Mouse (Mus musculus) forebrain, embryonic 13.5 days (tissue): Measurements from ENCODE around the gene Prpf31. TPM values are rescaled to one million over a fixed set of nuclear protein-coding genes. Genes with fewer than 3 reads are reported as not detected.
A peak's percentile ranks its signal among the peaks of the same experiment; 100 is the strongest.

ENCODE experiments used
- ATAC-seq: fragments of 200-750 bp; cut with Nextera tagmentation; 2 replicates; pipeline ENCODE4 v1.8.0; 2017
- H3K27ac ChIP-seq: fragments of 300-500 bp; sonication (generic); 2 replicates; pipeline ENCODE4 v1.5.1; 2015; ENCODE audit warnings: inconsistent platforms, mild to moderate bottlenecking, moderate library complexity
- H3K27me3 ChIP-seq: fragments of 300-500 bp; sonication (generic); 2 replicates; pipeline ENCODE4 v1.6.1; 2015; ENCODE audit warnings: mild to moderate bottlenecking, inconsistent platforms
- H3K36me3 ChIP-seq: fragments of 300-500 bp; sonication (generic); 2 replicates; pipeline ENCODE4 v1.6.1; 2015; ENCODE audit warnings: mild to moderate bottlenecking, inconsistent platforms; ENCODE audit not compliant: poor library complexity, severe bottlenecking
- H3K4me1 ChIP-seq: fragments of 300-500 bp; sonication (generic); 2 replicates; pipeline ENCODE4 v1.6.1; 2015; ENCODE audit warnings: inconsistent platforms
- H3K4me2 ChIP-seq: fragments of 300-500 bp; sonication (generic); 2 replicates; pipeline ENCODE4 v1.6.1; 2015; ENCODE audit warnings: inconsistent platforms, mild to moderate bottlenecking, moderate library complexity
- H3K4me3 ChIP-seq: fragments of 300-500 bp; sonication (generic); 2 replicates; pipeline ENCODE4 v1.5.1; 2015; ENCODE audit warnings: mild to moderate bottlenecking, inconsistent platforms
- H3K9ac ChIP-seq: fragments of 300-500 bp; sonication (generic); 2 replicates; pipeline ENCODE4 v1.6.1; 2015; ENCODE audit warnings: mild to moderate bottlenecking, inconsistent platforms
- H3K9me3 ChIP-seq: fragments of 300-500 bp; sonication (generic); replicated peaks from 2 replicates; pipeline ENCODE4 v1.6.1; 2016; ENCODE audit warnings: inconsistent platforms
- WGBS: fragments of 180-500 bp; shearing (Covaris S2); methylation state at CpG from one replicate; pipeline ENCODE4 v1.1.7; 2015; 5-methylcytosine and 5-hydroxymethylcytosine counted together
- polyA plus RNA-seq: library from polyadenylated mRNA; unstranded; fragments of >200 nt; fragmentation: Nextera tagmentation; extraction: Ambion mirVana; gene quantifications from 2 replicates; pipeline ENCODE4 v1.2.1, GENCODE M21; 2015

The Prpf31 gene
- polyA plus RNA-seq, 1 experiment from 2014 or later: 134 TPM

- Histone ChIP-seq H3K9ac (no peak overlapping the region), H3K36me3 (no peaks in the 10 kb centered on the region), H3K4me3 (no peak overlapping the region), H3K4me2 (no peak overlapping the region), H3K27ac (no peak overlapping the region), H3K4me1 (no peaks in the 10 kb centered on the region), H3K9me3 (no peaks in the 10 kb centered on the region), H3K27me3 (no peaks in the 10 kb centered on the region; the same call in 1 of the 2 replicates)
- ATAC-seq: no peak
- WGBS: 26% methylated on average over 2 of the region's 2 CpGs
These were observed 23.0 kb upstream of the Prpf31 start for GRCm38 (mm10) chr7:3606798-3607197.

GRCm38 (mm10) chr7:3607391-3607790, 22.4 kb upstream of the Prpf31 start:
- Histone ChIP-seq H3K4me1 (no peaks in the 10 kb centered on the region), H3K27me3 (no peaks in the 10 kb centered on the region; the same call in 1 of the 2 replicates), H3K9me3 (no peaks in the 10 kb centered on the region), H3K4me2 (no peak overlapping the region), H3K27ac (no peak overlapping the region), H3K36me3 (no peaks in the 10 kb centered on the region), H3K9ac (no peak overlapping the region), H3K4me3 (no peak overlapping the region)
- 92% methylated on average over 6 of the region's 6 CpGs for WGBS
- no peak for ATAC-seq

- WGBS: 89% methylated on average over 3 of the region's 3 CpGs
- Histone ChIP-seq H3K4me2 (no peak overlapping the region), H3K9me3 (no peaks in the 10 kb centered on the region), H3K4me1 (no peaks in the 10 kb centered on the region), H3K4me3 (no peak overlapping the region), H3K27ac (no peak overlapping the region), H3K36me3 (no peaks in the 10 kb centered on the region), H3K27me3 (no peaks in the 10 kb centered on the region; the same call in 1 of the 2 replicates), H3K9ac (no peak overlapping the region)
- no peak for ATAC-seq
These were observed 21.1 kb upstream of the Prpf31 start for GRCm38 (mm10) chr7:3608668-3609067.

- ATAC-seq: no peak
- H3K4me1 ChIP-seq: no peaks in the 10 kb centered on the region
- H3K4me2 ChIP-seq: no peak overlapping the region
- no peak overlapping the region for H3K27ac ChIP-seq
- H3K9ac ChIP-seq: no peak overlapping the region
- 84% methylated on average over 3 of the region's 3 CpGs for WGBS
- no peaks in the 10 kb centered on the region; the same call in 1 of the 2 replicates for H3K27me3 ChIP-seq
- H3K9me3 ChIP-seq: no peaks in the 10 kb centered on the region
- no peaks in the 10 kb centered on the region for H3K36me3 ChIP-seq
- H3K4me3 ChIP-seq: no peak overlapping the region
These were observed 20.7 kb upstream of the Prpf31 start for GRCm38 (mm10) chr7:3609082-3609481.

GRCm38 (mm10) chr7:3610437-3610836, 19.3 kb upstream of the Prpf31 start:
- H3K27ac ChIP-seq: no peak overlapping the region
- H3K4me2 ChIP-seq: no peak overlapping the region
- H3K4me1 ChIP-seq: no peaks in the 10 kb centered on the region
- 93% methylated on average over 3 of the region's 3 CpGs for WGBS
- no peaks in the 10 kb centered on the region; the same call in 1 of the 2 replicates for H3K27me3 ChIP-seq
- H3K4me3 ChIP-seq: no peak overlapping the region
- H3K9ac ChIP-seq: no peak overlapping the region
- H3K36me3 ChIP-seq: no peaks in the 10 kb centered on the region
- no peaks in the 10 kb centered on the region for H3K9me3 ChIP-seq
- ATAC-seq: no peak

- ATAC-seq: no peak
- no peak overlapping the region for H3K9ac ChIP-seq
- H3K4me1 ChIP-seq: no peaks in the 10 kb centered on the region
- no peak overlapping the region for H3K4me3 ChIP-seq
- no peaks in the 10 kb centered on the region for H3K36me3 ChIP-seq
- no peak overlapping the region for H3K4me2 ChIP-seq
- no peaks in the 10 kb centered on the region for H3K9me3 ChIP-seq
- 89% methylated on average over 13 of the region's 13 CpGs for WGBS
- no peak overlapping the region for H3K27ac ChIP-seq
- no peaks in the 10 kb centered on the region; the same call in 1 of the 2 replicates for H3K27me3 ChIP-seq
These were observed 18.8 kb upstream of the Prpf31 start for GRCm38 (mm10) chr7:3611006-3611405.

- H3K4me1 ChIP-seq: peaks cover 10% of the 10 kb centered on the region
- H3K4me2 ChIP-seq: no peak overlapping the region
- no peaks in the 10 kb centered on the region; the same call in 1 of the 2 replicates for H3K27me3 ChIP-seq
- no peak overlapping the region for H3K4me3 ChIP-seq
- peaks cover 2% of the 10 kb centered on the region; the same call in 1 of the 2 replicates for H3K36me3 ChIP-seq
- H3K9ac ChIP-seq: no peak overlapping the region
- no peak overlapping the region for H3K27ac ChIP-seq
- no peaks in the 10 kb centered on the region for H3K9me3 ChIP-seq
- 87% methylated on average over 3 of the region's 3 CpGs for WGBS
- ATAC-seq: no peak
These were observed 15.8 kb upstream of the Prpf31 start for GRCm38 (mm10) chr7:3614021-3614420.

- Histone ChIP-seq H3K4me1 (peaks cover 10% of the 10 kb centered on the region), H3K4me2 (peak within 1 kb of the TSS; percentile 76), H3K36me3 (peaks cover 22% of the 10 kb centered on the region), H3K27me3 (no peaks in the 10 kb centered on the region; the same call in 1 of the 2 replicates), H3K4me3 (peak within 1 kb of the TSS; percentile 79; the same call in 1 of the 2 replicates), H3K27ac (no peak within 1 kb of the TSS), H3K9me3 (no peaks in the 10 kb centered on the region), H3K9ac (no peak within 1 kb of the TSS)
- 87% methylated on average over 4 of the region's 4 CpGs for WGBS
- ATAC-seq: no peak
These were observed 13.8 kb upstream of the Prpf31 start, which contains the start of gene Oscar for GRCm38 (mm10) chr7:3616057-3616388. Gene Oscar, minus strand, starts transcription at chr7:3616157.

GRCm38 (mm10) chr7:3616389-3617241, 13.2 kb upstream of the Prpf31 start:
- 42% methylated on average over 6 of the region's 6 CpGs for WGBS

GRCm38 (mm10) chr7:3617242-3617995, 12.4 kb upstream of the Prpf31 start, which contains the start of gene Ndufa3:
Gene Ndufa3, plus strand, starts transcription at chr7:3617373.
- Histone ChIP-seq H3K9me3 (no peaks in the 10 kb centered on the region), H3K9ac (peak within 1 kb of the TSS; percentile 89), H3K4me1 (peaks cover 10% of the 10 kb centered on the region), H3K4me3 (peak within 1 kb of the TSS; percentile 79), H3K4me2 (peak within 1 kb of the TSS; percentile 76), H3K36me3 (peaks cover 34% of the 10 kb centered on the region), H3K27ac (0 out of 2 replicates have a peak within 1 kb of the TSS, but pooled peaks have one; percentile 25), H3K27me3 (no peaks in the 10 kb centered on the region)
- peak; percentile 98 for ATAC-seq
- under 1% methylated on average over 29 of the region's 32 CpGs for WGBS

More at GRCm38 (mm10) chr7:3616389-3617241, 13.2 kb upstream of the Prpf31 start:
- ATAC-seq: peak; percentile 50
- Histone ChIP-seq H3K4me1 (peaks cover 10% of the 10 kb centered on the region), H3K9me3 (no peaks in the 10 kb centered on the region), H3K4me3 (peak overlapping the region; percentile 79), H3K27ac (no peak overlapping the region), H3K4me2 (peak overlapping the region; percentile 76), H3K36me3 (peaks cover 26% of the 10 kb centered on the region), H3K27me3 (no peaks in the 10 kb centered on the region; the same call in 1 of the 2 replicates), H3K9ac (no peak overlapping the region)

- H3K27me3 ChIP-seq: no peaks in the 10 kb centered on the region
- H3K36me3 ChIP-seq: peaks cover 41% of the 10 kb centered on the region
- peak overlapping the region; percentile 97 for H3K4me2 ChIP-seq
- ATAC-seq: peak; percentile 42
- H3K9ac ChIP-seq: peak overlapping the region; percentile 84
- 33% methylated on average over 4 of the region's 4 CpGs for WGBS
- peaks cover 29% of the 10 kb centered on the region for H3K4me1 ChIP-seq
- H3K27ac ChIP-seq: peak overlapping the region; percentile 40; the same call in 1 of the 2 replicates
- H3K9me3 ChIP-seq: no peaks in the 10 kb centered on the region
- H3K4me3 ChIP-seq: peak overlapping the region; percentile 70
These were observed 755 bp upstream of the Prpf31 start for GRCm38 (mm10) chr7:3629030-3629429.

GRCm38 (mm10) chr7:3630478-3630815, 662 bp downstream of the Prpf31 start:
- peak; percentile 7; the same call in 1 of the 2 replicates for ATAC-seq
- H3K9ac ChIP-seq: peak overlapping the region; percentile 75
- 63% methylated on average over 3 of the region's 3 CpGs for WGBS
- H3K36me3 ChIP-seq: peaks cover 41% of the 10 kb centered on the region
- H3K4me1 ChIP-seq: peaks cover 29% of the 10 kb centered on the region
- no peaks in the 10 kb centered on the region for H3K27me3 ChIP-seq
- no peaks in the 10 kb centered on the region for H3K9me3 ChIP-seq
- H3K4me2 ChIP-seq: peak overlapping the region; percentile 97
- H3K4me3 ChIP-seq: peak overlapping the region; percentile 70
- H3K27ac ChIP-seq: no peak overlapping the region
